Mouse (Mus musculus): Measurements from ENCODE around the gene Notum. TPM values are rescaled to one million over a fixed set of nuclear protein-coding genes. Genes with fewer than 3 reads are reported as not detected.

The Notum gene
- polyA plus RNA-seq, 1 experiment from 2014 or later = 7.4 TPM

- H3K27me3 ChIP-seq (ENCODE audit: insufficient read depth, low read length) = no peaks in the 10 kb centered on the region
- TF ChIP-seq CTCF (IDR thresholded peaks at IDR 0.05; ENCODE audit: low read depth) = no peak
- ATAC-seq (replicated peaks; ENCODE audit: low FRiP score, low read depth) (no peak), DNase-seq (ENCODE audit: low spot score) (no peak)
- H3K36me3 ChIP-seq (ENCODE audit: insufficient read depth, low read length) = no peaks in the 10 kb centered on the region
- H3K4me1 ChIP-seq (replicated peaks; ENCODE audit: insufficient read depth, low read length) = peaks cover 10% of the 10 kb centered on the region
- H3K4me2 ChIP-seq (ENCODE audit: low read length) = peak overlapping the region; percentile 47; the same call in 1 of the 2 replicates
- no peak overlapping the region for H3K4me3 ChIP-seq (replicated peaks; ENCODE audit: low read depth, low read length)
- H3K9ac ChIP-seq (ENCODE audit: low read depth, low read length) = peak overlapping the region; percentile 27; the same call in 1 of the 2 replicates
- no peaks in the 10 kb centered on the region for H3K9me3 ChIP-seq (replicated peaks; ENCODE audit: low read length)
- no peak overlapping the region for H3K27ac ChIP-seq
- 84% methylated on average over 35 of the region's 35 CpGs for WGBS
These were observed 13.7 kb downstream of the Notum start for GRCm38 (mm10) chr11:120647047-120647830.

- peaks cover 10% of the 10 kb centered on the region for H3K4me1 ChIP-seq (replicated peaks; ENCODE audit: insufficient read depth, low read length)
- H3K9me3 ChIP-seq (replicated peaks; ENCODE audit: low read length) = no peaks in the 10 kb centered on the region
- peak; percentile 96 for DNase-seq (ENCODE audit: low spot score)
- H3K4me2 ChIP-seq (ENCODE audit: low read length) = peak within 1 kb of the TSS; percentile 74
- ATAC-seq (replicated peaks; ENCODE audit: low FRiP score, low read depth) = peak; percentile 96
- no peak within 1 kb of the TSS for H3K27ac ChIP-seq
- H3K9ac ChIP-seq (ENCODE audit: low read depth, low read length) = peak within 1 kb of the TSS; percentile 55
- under 1% methylated on average over 15 of the region's 15 CpGs for WGBS
- no peak for TF ChIP-seq CTCF (IDR thresholded peaks at IDR 0.05; ENCODE audit: low read depth)
- H3K36me3 ChIP-seq (ENCODE audit: insufficient read depth, low read length) = no peaks in the 10 kb centered on the region
- peak within 1 kb of the TSS; percentile 40 for H3K4me3 ChIP-seq (replicated peaks; ENCODE audit: low read depth, low read length)
- H3K27me3 ChIP-seq (ENCODE audit: insufficient read depth, low read length) = no peaks in the 10 kb centered on the region
These were observed 17.4 kb downstream of the Notum start, which contains the start of gene Pycr1 for GRCm38 (mm10) chr11:120643601-120643987. Gene Pycr1, minus strand, starts transcription at chr11:120643769.

- ATAC-seq (replicated peaks; ENCODE audit: low FRiP score, low read depth) (peak; percentile 4; the same call in 1 of the 2 replicates), DNase-seq (ENCODE audit: low spot score) (no peak)
- peaks cover 9% of the 10 kb centered on the region for H3K4me1 ChIP-seq (replicated peaks; ENCODE audit: insufficient read depth, low read length)
- no peaks in the 10 kb centered on the region for H3K36me3 ChIP-seq (ENCODE audit: insufficient read depth, low read length)
- H3K4me3 ChIP-seq (replicated peaks; ENCODE audit: low read depth, low read length) = peak overlapping the region; percentile 40
- peak overlapping the region; percentile 74 for H3K4me2 ChIP-seq (ENCODE audit: low read length)
- no peak overlapping the region for H3K27ac ChIP-seq
- H3K9me3 ChIP-seq (replicated peaks; ENCODE audit: low read length) = no peaks in the 10 kb centered on the region
- no peaks in the 10 kb centered on the region for H3K27me3 ChIP-seq (ENCODE audit: insufficient read depth, low read length)
- peak overlapping the region; percentile 55 for H3K9ac ChIP-seq (ENCODE audit: low read depth, low read length)
- WGBS = under 1% methylated on average over 18 of the region's 18 CpGs
- TF ChIP-seq CTCF (IDR thresholded peaks at IDR 0.05; ENCODE audit: low read depth) = no peak
These were observed 17.9 kb downstream of the Notum start for GRCm38 (mm10) chr11:120642939-120643600.

DNA sequence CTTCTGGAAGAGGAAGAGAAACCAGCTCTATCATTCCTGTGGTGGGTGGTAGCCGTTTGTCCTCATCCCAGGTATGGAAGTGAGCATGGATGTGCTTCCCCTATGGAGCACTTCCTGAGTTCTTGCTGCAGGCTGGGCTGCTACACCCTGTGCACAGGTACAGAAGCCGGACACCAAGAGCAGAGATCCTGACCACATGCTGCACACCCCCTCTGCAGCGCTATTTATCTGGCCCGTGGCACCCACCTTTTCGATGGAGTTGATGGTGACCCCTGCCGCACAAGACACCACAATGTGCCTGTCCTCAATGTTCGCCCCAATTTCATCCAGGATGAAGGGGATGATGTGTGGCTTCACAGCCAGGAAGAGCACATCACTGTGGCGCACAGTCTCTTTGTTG, 19.1 kb downstream of the Notum start:
- no peak overlapping the region for H3K9ac ChIP-seq (ENCODE audit: low read depth, low read length)
- DNase-seq (ENCODE audit: low spot score) (no peak), ATAC-seq (replicated peaks; ENCODE audit: low FRiP score, low read depth) (no peak)
- no peak overlapping the region for H3K4me3 ChIP-seq (replicated peaks; ENCODE audit: low read depth, low read length)
- no peak for TF ChIP-seq CTCF (IDR thresholded peaks at IDR 0.05; ENCODE audit: low read depth)
- no peaks in the 10 kb centered on the region for H3K27me3 ChIP-seq (ENCODE audit: insufficient read depth, low read length)
- WGBS = 80% methylated on average over 8 of the region's 8 CpGs
- no peaks in the 10 kb centered on the region for H3K9me3 ChIP-seq (replicated peaks; ENCODE audit: low read length)
- H3K4me1 ChIP-seq (replicated peaks; ENCODE audit: insufficient read depth, low read length) = 0 out of 2 replicates have a peak, but pooled peaks cover 5% of the 10 kb centered on the region
- no peaks in the 10 kb centered on the region for H3K36me3 ChIP-seq (ENCODE audit: insufficient read depth, low read length)
- H3K4me2 ChIP-seq (ENCODE audit: low read length) = no peak overlapping the region
- no peak overlapping the region for H3K27ac ChIP-seq

- Histone ChIP-seq H3K27me3 (ENCODE audit: insufficient read depth, low read length) (no peaks in the 10 kb centered on the region), H3K36me3 (ENCODE audit: insufficient read depth, low read length) (no peaks in the 10 kb centered on the region), H3K27ac (no peak overlapping the region), H3K9me3 (replicated peaks; ENCODE audit: low read length) (no peaks in the 10 kb centered on the region), H3K4me3 (replicated peaks; ENCODE audit: low read depth, low read length) (no peak overlapping the region), H3K4me2 (ENCODE audit: low read length) (no peak overlapping the region), H3K4me1 (replicated peaks; ENCODE audit: insufficient read depth, low read length) (0 out of 2 replicates have a peak, but pooled peaks cover 5% of the 10 kb centered on the region), H3K9ac (ENCODE audit: low read depth, low read length) (no peak overlapping the region)
- 54% methylated on average over 9 of the region's 9 CpGs for WGBS
- TF ChIP-seq CTCF (IDR thresholded peaks at IDR 0.05; ENCODE audit: low read depth) = no peak
- DNase-seq (ENCODE audit: low spot score) (no peak), ATAC-seq (replicated peaks; ENCODE audit: low FRiP score, low read depth) (no peak)
These were observed 19.7 kb downstream of the Notum start for GRCm38 (mm10) chr11:120641255-120641654.

GRCm38 (mm10) chr11:120634810-120635209, 26.2 kb downstream of the Notum start:
- no peaks in the 10 kb centered on the region for H3K9me3 ChIP-seq (replicated peaks; ENCODE audit: low read length)
- WGBS = 82% methylated on average over 5 of the region's 5 CpGs
- no peak overlapping the region for H3K4me3 ChIP-seq (replicated peaks; ENCODE audit: low read depth, low read length)
- no peak for TF ChIP-seq CTCF (IDR thresholded peaks at IDR 0.05; ENCODE audit: low read depth)
- peaks cover 16% of the 10 kb centered on the region for H3K4me1 ChIP-seq (replicated peaks; ENCODE audit: insufficient read depth, low read length)
- no peak overlapping the region for H3K4me2 ChIP-seq (ENCODE audit: low read length)
- no peaks in the 10 kb centered on the region for H3K36me3 ChIP-seq (ENCODE audit: insufficient read depth, low read length)
- no peaks in the 10 kb centered on the region for H3K27me3 ChIP-seq (ENCODE audit: insufficient read depth, low read length)
- ATAC-seq (replicated peaks; ENCODE audit: low FRiP score, low read depth) = no peak
- H3K27ac ChIP-seq = no peak overlapping the region
- no peak for DNase-seq (ENCODE audit: low spot score)
- H3K9ac ChIP-seq (ENCODE audit: low read depth, low read length) = no peak overlapping the region

Data from kidney, postnatal 0 days (tissue).